Mouse (Mus musculus): ENCODE data around the gene Ppih.

The Ppih gene

DNA sequence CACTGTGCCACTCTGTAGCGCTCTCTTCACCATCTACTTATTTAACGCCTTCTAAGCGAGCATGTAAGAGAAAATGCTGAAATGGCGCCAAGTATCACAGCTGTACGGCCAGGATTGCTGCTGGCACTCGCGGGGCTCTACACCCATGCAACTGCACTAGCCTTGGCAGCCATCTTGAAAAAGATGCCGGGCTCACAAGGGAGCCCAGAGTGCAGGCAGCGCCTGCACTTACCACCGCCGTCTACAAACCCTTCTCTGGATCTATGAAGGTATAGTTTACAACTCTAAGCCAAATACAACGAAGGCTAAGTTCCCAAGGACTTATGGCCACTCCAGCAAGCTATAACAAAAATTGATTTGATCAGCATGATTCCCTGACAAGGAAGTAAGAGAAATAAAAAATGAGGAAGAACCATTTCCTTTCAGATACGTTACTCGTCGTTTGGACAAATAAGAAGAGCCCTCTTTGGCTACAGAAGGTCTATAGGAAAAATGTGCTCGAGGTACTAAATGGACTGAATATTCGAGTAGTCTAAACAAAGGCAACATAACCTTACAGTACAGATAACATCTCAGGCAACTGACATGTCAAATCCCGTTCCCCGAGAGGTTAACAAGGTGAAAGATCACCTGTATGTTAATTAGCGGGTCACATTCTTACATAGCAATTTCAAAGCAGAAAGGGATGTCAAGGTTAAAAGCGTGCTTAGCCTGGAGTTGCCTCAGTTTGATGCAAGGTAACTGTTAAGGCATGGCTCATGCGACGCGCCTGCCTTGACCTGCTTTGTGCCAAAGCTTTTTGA is 27.4 kb downstream of the Ppih start:
- in situ Hi-C loops (cut with MboI, MseI), result loop anchor here (25.0 kb wide), 2 partner anchors 1269 to 1919 kb away; partner anchors contain the start of genes Ctps and Rlf

DNA sequence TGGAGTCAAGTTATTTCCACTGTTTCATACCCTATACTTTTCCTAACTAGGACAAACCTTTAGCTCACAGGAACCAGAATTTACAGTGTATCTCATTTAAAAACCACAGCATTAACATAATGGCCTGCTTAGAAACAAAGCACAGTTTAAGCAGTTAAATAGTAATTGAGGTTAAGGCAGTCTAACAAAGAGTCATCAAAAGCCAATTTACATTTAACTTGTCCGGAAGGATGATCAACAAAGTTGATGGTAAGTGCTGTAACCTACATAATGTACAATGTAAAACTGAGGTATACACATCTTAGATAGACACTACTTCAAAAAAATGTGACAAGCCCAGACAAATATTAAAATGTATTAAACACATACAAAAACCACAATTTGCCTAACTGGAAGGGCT is 28.4 kb downstream of the Ppih start:
- in situ Hi-C loops (cut with MboI, MseI), result loop anchor here (25.0 kb wide), 2 partner anchors 1270 to 1920 kb away; partner anchors contain the start of genes Ctps and Rlf

DNA sequence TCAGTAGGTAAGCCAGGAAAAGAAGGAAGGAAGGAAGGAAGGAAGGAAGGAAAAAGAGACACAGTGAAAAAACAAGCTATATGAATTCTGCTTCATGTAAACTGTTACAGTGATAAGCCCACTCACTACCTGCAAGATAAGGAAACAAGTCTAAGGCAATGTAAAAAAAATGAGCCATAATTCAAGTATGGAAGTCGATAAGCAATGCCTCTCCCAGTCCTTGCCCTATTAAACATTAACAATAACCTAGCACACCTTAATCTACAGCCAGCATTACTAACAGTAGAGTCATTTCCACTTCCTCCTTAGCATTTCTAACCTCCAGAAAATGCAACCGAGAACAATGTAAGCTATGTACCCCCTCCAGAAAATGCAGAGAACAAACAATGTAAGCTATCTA is 35.0 kb downstream of the Ppih start:
- in situ Hi-C loops (cut with MboI, MseI), result loop anchor here (25.0 kb wide), 2 partner anchors 1277 to 1927 kb away; partner anchors contain the start of genes Ctps and Rlf

DNA sequence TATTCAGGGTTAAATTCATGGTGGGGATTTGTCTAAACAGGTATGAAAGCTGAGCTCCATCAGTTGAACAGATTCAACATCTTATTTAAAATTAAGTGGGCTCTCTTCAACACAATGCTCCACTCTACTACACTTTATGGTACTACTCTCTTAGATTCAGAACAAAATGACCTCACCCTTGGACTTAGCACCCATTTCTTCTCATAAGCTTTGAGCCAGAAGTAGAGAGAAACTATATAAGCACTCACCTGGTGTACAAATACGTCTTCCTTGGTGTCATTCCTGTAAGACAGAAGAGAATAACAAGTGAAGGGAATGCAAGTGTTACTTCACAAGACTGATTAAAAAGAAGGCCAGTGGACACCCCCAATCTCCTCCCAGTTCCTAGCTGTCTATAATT is 35.5 kb downstream of the Ppih start:
- in situ Hi-C loops (cut with MboI, MseI), result loop anchor here (25.0 kb wide), 2 partner anchors 1277 to 1927 kb away; partner anchors contain the start of genes Ctps and Rlf

DNA sequence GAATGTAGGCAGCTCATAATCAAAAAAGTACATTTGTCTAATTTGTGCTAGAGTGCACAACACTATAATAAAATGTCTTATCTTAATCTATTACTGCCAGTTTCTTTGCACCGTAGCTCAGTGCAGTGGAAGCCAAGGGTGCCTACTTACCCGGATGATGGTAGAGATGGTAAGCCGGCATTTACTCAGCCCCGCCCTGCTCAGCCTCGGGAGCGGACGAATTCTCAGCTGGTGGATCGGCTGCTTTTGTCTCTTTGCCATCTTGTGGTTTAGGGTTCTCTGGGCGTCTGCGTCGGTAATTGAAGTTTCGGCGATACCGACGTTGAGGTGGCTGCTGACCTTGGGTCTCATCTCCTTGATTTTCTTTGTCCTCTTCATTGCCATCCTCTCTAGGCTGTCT is 41.6 kb downstream of the Ppih start:
- in situ Hi-C loops (cut with MboI, MseI), result loop anchor here (10.0 to 25.0 kb wide), 3 partner anchors 1134 to 1934 kb away; partner anchors contain the start of genes Ctps and Rlf

DNA sequence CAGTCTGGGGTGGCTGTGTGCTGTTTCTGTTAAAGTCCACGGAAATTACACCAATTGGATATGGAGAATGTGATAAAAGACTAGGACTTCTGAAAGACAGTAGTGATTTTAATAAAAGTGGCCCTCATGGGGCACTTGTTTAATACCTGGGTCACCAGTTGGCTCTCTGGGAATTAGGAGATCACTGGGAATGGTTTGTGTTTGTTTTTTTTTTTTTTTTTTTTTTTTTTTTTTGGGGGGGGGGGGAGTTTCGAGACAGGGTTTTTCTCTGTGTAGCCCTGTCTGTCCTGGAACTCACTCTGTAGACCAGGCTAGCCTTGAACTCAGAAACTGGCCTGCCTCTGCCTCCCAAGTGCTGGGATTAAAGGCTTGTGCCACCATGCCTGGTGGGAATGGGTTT is 44.6 kb downstream of the Ppih start:
- in situ Hi-C loops (cut with MboI, MseI), result loop anchor here (10.0 to 25.0 kb wide), 3 partner anchors 1131 to 1937 kb away; partner anchors contain the start of genes Ctps and Rlf

DNA sequence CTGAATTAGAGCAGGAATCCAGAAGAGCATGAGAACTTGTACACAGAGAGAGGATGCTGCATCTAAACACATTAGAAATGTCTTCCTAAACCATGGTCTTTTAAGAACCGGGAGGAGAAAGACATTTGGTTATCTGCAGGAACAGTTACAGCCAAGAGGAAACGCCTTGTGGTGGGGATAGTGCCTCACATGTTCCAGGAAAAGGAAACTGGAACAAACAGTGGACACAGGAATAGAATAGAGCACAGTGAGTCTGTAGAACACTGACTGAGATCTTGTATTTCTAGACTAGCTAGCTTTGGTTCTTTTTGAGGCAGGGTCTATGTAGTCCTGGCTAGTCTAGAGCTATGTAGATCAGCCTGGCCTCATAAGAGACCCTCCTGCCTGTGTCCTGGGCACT is 45.1 kb downstream of the Ppih start:
- in situ Hi-C loops (cut with MboI, MseI), result loop anchor here (10.0 to 25.0 kb wide), 3 partner anchors 1130 to 1937 kb away; partner anchors contain the start of genes Ctps and Rlf

DNA sequence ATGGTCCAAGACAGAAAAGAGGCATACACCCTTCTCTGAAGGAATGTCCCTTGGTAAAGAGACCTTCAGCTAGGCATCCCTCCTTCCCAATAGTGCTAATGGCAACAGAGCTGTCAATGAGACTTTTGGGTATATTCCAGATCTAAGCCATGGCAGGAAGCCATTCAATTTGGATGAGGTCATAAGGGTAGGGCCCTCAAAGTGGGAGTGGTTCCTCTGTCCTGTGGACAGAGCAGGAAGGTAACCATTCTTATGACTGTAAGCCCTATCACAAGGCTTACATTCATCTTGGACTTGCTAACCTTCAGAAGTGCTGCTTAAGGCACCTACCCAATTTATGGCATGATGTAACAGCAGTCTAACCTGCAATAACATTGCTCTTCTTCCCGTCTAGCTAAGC is 45.7 kb downstream of the Ppih start:
- in situ Hi-C loops (cut with MboI, MseI), result loop anchor here (10.0 to 25.0 kb wide), 3 partner anchors 1130 to 1938 kb away; partner anchors contain the start of genes Ctps and Rlf

DNA sequence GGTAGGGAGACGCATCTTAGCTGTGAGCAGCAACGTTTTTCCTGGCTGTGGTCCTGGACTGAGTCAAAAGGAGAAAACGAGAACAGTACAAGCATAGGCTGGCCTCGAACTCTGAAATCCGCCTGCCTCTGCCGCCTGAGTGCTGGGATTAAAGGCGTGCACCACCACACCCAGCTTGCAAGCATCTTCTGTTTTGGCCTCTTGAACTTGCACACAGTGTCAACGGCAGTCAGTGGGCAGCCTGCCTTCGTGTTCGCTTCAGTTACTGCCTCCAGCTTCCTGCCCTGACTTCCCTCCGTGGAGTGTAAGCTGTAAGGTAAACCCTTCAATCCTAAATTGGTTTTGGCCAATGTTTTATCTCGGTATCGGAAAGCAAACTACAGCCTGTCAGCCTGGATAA is 53.7 kb downstream of the Ppih start:
- in situ Hi-C loops (cut with MboI, MseI), result no loop called here

DNA sequence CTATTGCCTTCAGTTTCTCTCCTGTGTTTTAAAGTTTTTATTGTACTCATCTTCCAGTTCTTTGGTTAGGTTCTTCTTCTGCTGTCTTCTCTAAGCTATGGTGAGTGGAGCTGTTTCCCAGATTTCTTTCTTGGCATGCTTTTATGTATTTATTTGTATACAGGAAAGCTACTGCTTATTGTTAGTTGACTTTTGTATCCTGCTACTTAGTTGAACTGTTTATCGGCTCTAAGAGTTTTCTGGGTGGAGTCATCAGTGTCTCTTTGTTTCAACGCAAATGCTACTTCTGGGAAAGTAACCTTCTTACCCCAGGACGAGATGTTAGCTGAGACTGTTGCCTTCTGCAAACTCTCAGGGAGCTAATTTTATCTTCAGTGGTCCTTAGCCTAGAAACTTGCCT is 56.9 kb downstream of the Ppih start:
- in situ Hi-C loops (cut with MboI, MseI), result no loop called here

DNA sequence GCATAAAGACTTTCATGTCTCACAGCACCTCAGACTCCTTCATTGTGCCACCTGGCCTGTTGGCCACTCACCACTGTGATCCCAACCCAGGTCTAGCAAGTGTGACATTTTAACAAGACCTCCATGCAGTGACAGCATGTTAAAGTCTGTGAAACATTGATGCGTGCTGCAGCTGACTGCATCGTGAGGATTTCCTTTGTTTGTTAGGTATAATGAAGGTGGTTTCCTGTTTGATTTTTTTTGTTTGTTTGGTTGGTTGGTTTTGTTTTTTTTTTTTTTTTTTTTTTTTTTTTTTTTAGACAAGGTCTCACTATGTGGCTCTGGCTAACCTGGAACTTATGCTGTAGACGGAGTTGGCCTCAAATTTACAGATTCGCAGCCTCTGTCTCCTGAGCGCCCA is 57.9 kb downstream of the Ppih start:
- in situ Hi-C loops (cut with MboI, MseI), result no loop called here

DNA sequence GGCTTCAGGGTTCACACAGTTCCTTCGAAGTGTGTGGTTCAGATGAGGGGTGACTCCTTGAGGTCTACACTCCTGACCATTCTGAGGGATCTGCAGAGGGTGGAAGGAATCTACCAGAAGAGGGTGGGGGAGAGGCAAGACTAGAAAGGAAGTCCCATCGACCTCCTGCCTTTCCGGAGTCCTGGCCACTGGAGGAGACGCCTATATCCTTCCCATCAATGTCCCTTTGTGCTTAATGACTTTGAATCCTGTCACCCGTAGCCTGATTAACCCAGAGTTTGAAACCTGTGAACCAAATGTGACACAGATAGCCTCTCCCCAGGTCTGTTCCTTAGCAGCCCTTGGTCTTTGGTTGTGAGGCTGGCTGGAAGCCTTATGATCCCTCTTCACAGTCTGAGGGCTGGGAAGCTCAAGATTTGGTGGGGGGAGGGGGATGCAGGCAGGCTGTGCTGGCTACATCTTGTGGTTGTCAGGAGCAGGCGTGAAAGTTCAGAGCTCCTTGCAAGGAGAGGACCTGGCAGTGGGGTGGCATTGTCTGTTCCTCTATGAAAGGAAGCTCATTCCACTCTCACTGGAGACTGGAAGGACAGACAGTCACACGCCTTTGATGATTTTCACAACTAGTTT is 59.1 kb downstream of the Ppih start:
- in situ Hi-C loops (cut with MboI, MseI), result no loop called here

DNA sequence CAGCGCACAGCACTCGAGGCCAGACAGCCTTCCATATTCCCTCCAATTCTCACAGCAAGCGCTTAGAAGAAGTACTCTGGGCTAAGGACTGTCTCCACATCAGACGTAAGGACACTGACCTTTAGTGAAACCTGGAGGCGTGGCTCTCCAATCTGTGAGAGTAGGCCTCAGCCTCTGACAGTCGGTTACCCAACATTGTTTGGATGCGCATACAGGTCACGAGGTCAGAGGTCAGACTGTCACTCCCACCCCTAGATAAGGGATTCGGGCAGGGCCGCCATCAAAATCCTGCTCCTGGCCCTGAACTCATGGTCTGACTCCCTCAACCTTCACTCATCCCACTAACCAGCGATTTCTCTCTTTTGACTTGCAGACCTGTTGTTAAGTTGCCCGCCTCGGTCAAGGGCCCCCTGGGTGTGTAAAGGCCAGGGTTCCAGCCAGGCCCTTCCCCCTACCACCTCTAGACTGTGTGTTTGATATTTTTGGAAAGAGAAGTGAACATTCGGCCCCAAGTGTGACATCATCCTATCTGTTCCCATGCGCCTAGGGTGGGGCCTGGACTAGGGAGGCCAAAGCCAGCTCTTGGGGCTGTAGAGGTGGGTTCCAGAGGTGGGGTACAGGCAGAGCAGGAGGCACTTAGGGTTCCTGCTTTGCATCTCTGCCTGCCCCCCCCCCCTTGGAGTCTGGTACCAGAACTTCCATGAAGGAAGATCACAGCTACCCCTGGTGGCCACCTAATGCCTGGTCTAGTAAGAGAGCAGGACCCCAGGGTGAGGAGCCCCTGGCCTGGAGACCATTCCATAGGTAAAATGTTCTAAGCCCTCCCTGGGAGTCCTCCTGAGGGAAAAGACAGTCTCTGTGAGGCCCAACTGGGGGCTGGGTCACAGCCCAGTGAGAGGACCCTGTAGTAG is 60.7 kb downstream of the Ppih start:
- in situ Hi-C loops (cut with MboI, MseI), result no loop called here

DNA sequence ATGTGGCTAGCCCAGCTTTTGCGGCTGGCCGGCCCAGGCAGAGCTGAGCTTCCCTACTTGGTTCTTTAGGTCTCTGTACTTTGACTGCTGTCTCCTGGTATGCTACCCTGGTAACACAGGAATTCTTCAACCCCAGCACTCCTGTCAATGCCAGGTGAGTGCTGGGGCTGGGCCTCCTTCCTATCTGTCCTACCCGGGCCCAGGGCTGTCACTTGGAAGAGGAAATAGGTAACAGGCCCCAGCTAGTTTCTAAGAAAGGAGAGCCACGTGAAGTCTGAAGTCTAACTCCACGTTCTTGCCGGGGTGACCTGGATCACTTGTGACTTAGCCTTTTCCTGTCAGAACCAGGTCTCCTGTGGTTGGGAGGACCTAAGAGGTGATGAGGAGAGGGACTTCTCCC is 63.3 kb downstream of the Ppih start:
- in situ Hi-C loops (cut with MboI, MseI), result no loop called here

DNA sequence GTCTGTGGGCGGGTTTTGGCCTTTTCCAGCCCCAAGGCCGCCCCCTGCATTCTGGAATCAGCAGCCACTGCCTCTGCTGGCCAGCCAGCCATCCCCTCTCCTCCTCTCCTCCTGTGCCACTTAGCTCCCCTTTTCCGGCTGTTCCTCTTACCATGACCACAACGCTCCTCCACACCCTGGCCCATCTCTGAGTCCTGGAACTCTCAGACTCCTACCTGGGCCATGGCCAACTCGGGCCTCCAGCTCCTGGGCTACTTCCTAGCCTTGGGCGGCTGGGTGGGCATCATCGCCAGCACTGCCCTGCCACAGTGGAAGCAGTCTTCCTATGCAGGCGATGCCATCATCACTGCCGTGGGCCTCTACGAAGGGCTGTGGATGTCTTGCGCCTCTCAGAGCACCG is 65.0 kb downstream of the Ppih start, which contains the start of gene Cldn19:
Gene Cldn19, plus strand, starts transcription at position 64 of the 400 bp plus-strand sequence.
- in situ Hi-C loops (cut with MboI, MseI), result no loop called here

DNA sequence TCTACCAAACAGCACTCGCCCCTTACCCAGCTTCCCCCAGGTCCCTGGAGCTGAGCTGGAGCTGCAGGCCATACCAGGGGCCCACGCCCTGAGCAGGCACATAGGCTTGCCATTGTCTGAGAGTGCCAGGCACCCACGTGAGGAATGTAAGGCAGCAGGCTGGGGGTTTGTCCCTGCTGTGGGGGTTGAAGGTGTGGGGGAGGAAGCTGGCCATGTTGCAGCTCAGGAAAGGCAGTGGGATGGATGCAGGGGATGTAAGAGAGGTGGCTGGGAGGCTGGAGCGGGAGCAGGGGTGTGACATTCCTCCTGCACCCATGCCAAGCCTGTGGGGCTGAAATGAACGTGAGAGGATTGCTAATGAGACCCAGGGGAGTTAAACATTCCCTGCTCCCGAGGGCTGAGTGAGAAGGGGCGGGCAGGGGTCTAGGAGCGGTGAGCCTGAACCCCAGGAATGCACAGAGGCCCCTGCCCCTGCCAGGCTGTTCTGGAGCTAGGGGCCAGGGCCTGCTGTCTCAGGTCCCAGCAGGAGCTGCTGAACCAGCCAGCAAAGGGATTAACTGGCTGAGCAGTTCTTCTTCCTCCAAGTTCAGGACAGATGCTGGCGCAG is 66.2 kb downstream of the Ppih start:
- in situ Hi-C loops (cut with MboI, MseI), result no loop called here

DNA sequence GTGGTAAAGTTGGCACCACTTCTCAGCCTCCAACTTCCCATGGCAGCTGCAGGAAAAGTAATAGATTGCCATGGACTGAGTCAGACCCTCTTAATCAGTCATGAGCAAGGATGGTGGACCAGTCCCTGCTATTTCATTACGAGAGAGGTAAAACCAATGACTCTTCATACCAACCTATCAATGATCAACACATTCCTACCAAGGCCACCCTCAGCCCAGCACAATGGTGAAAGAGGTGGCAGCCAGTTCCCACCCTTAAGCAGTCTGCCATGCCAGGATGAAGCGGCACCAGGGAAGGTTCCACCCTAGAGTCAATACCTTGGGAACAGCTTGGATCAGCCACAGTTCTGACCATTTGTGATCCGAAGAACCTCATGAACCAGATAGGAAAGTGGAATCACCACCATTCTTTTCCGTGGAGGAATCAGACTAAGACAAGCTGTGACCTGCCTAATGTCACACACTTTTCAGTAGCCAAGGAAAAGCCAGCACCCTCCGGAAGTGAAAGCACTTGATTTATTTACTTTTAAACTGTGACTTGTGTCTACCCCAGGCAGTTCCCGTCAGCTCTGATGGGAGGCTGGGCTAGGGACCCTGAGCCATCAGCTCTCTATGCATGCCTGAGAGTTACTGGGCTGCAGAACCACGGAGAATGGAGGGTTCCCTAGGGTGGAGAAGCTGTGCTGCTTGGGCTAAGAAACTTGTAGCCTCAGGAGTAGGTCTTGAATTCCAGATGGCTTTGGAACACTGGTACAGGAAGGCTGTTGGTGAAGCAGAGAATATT is 68.1 kb downstream of the Ppih start:
- in situ Hi-C loops (cut with MboI, MseI), result no loop called here
